Mouse (Mus musculus) lung, adult 18-20 months (tissue): Measurements from ENCODE around the gene Ifitm1.
A peak's percentile ranks its signal among the peaks of the same experiment; 100 is the strongest.
"Not testable (repeated sequence)": the region's sequence is repeated elsewhere in the genome, so short reads cannot be mapped to it uniquely, and the experiment has no call there.

Experiments
- DNase-seq, 2 experiments: peaks; one replicate each; pipeline ENCODE4 v3.0.0; 2022; ENCODE audit warnings: mixed read lengths in 2 of 2

Gene Ifitm1

GRCm38 (mm10) chr7:140951051-140951450 lies 16.0 kb upstream of the Ifitm1 start:
- peak; percentile 52 to 60 for DNase-seq

GRCm38 (mm10) chr7:140951765-140952164 lies 15.3 kb upstream of the Ifitm1 start:
- DNase-seq = no peak

GRCm38 (mm10) chr7:140952441-140952840 lies 14.6 kb upstream of the Ifitm1 start:
- DNase-seq = no peak

- peak in 1 of 2 experiments; percentile 41 for DNase-seq
These were observed 13.9 kb upstream of the Ifitm1 start for GRCm38 (mm10) chr7:140953133-140953532.

- peak in 1 of 2 experiments; percentile 48 for DNase-seq
These were observed 13.0 kb upstream of the Ifitm1 start for GRCm38 (mm10) chr7:140953800-140954732.

GRCm38 (mm10) chr7:140954733-140955071 lies 12.3 kb upstream of the Ifitm1 start:
- DNase-seq = no peak

- no peak for DNase-seq
These were observed 11.7 kb upstream of the Ifitm1 start for GRCm38 (mm10) chr7:140955342-140955741.

- DNase-seq = peak; percentile 87 to 94
These were observed 11.1 kb upstream of the Ifitm1 start, which contains the start of the genes Gm45717 and Ifitm2 for GRCm38 (mm10) chr7:140955758-140956555. Gm45717 (minus strand) TSS chr7:140955937. Ifitm2 (minus strand) TSS chr7:140955987.

- no peak for DNase-seq
These were observed 10.5 kb upstream of the Ifitm1 start for GRCm38 (mm10) chr7:140956556-140956869.

GRCm38 (mm10) chr7:140959181-140959901 lies 7.7 kb upstream of the Ifitm1 start:
- peak in 1 of 2 experiments; percentile 55 for DNase-seq

GRCm38 (mm10) chr7:140960026-140960425 lies 7.0 kb upstream of the Ifitm1 start:
- DNase-seq = no peak

- DNase-seq = no peak
These were observed 5.6 kb upstream of the Ifitm1 start for GRCm38 (mm10) chr7:140961416-140961815.

- no peak for DNase-seq
These were observed 4.3 kb upstream of the Ifitm1 start for GRCm38 (mm10) chr7:140962733-140963132.

- peak in 1 of 2 experiments; percentile 55 for DNase-seq
These were observed 1.0 kb downstream of the Ifitm1 start for GRCm38 (mm10) chr7:140967862-140968591.

GRCm38 (mm10) chr7:140968710-140969109 lies 1.7 kb downstream of the Ifitm1 start:
- DNase-seq = not testable (repeated sequence)

- no peak for DNase-seq
These were observed 3.9 kb downstream of the Ifitm1 start for GRCm38 (mm10) chr7:140970931-140971330.

- peak; percentile 34 to 58 for DNase-seq
These were observed 4.6 kb downstream of the Ifitm1 start for GRCm38 (mm10) chr7:140971479-140972171.

GRCm38 (mm10) chr7:140973396-140974165 lies 6.6 kb downstream of the Ifitm1 start:
- no peak for DNase-seq

- DNase-seq = no peak
These were observed 7.9 kb downstream of the Ifitm1 start for GRCm38 (mm10) chr7:140974940-140975339.

GRCm38 (mm10) chr7:140975465-140975864 lies 8.4 kb downstream of the Ifitm1 start:
- DNase-seq = no peak

GRCm38 (mm10) chr7:140976720-140977119 lies 9.7 kb downstream of the Ifitm1 start:
- not testable (repeated sequence) for DNase-seq
